Mouse (Mus musculus) neural tube, embryonic 11.5 days (tissue): ENCODE data around the gene Bcat1. TPM values are rescaled to one million over a fixed set of nuclear protein-coding genes. Genes with fewer than 3 reads are reported as not detected.

Experiments
- ATAC-seq: fragments of 200-750 bp; cut with Nextera tagmentation; 2 replicates; pipeline ENCODE4 v1.8.0; 2017; ENCODE audit warnings: moderate number of reproducible peaks, mild to moderate bottlenecking, moderate TSS enrichment, moderate library complexity; ENCODE audit not compliant: insufficient read depth, low FRiP score, low TSS enrichment
- DNase-seq: peaks from one replicate; pipeline ENCODE4 v3.0.0-alpha.2; 2015; ENCODE audit warnings: low spot score
- H3K27ac ChIP-seq: fragments of 300-500 bp; sonication (generic); 2 replicates; pipeline ENCODE4 v1.5.1; 2014; ENCODE audit warnings: low read depth, mild to moderate bottlenecking, low read length
- H3K27me3 ChIP-seq: fragments of 300-500 bp; sonication (generic); 2 replicates; pipeline ENCODE4 v1.6.1; 2014; ENCODE audit warnings: mild to moderate bottlenecking, low read length, mixed read lengths; ENCODE audit not compliant: control insufficient read depth, insufficient read depth
- H3K36me3 ChIP-seq: fragments of 300-500 bp; sonication (generic); 2 replicates; pipeline ENCODE4 v1.6.1; 2014; ENCODE audit warnings: mild to moderate bottlenecking, low read length, moderate library complexity, mixed read lengths; ENCODE audit not compliant: control insufficient read depth, insufficient read depth
- H3K4me1 ChIP-seq: fragments of 300-500 bp; sonication (generic); 2 replicates; pipeline ENCODE4 v1.6.1; 2014; ENCODE audit warnings: low read length, mixed read lengths; ENCODE audit not compliant: control insufficient read depth, insufficient read depth
- H3K4me2 ChIP-seq: fragments of 300-500 bp; sonication (generic); 2 replicates; pipeline ENCODE4 v1.6.1; 2014; ENCODE audit warnings: low read depth, mild to moderate bottlenecking, moderate library complexity
- H3K4me3 ChIP-seq: fragments of 300-500 bp; sonication (generic); 2 replicates; pipeline ENCODE4 v1.5.1; 2014; ENCODE audit warnings: low read depth, low read length
- H3K9ac ChIP-seq: fragments of 300-500 bp; sonication (generic); 2 replicates; pipeline ENCODE4 v1.6.1; 2014; ENCODE audit warnings: mild to moderate bottlenecking, low read length
- H3K9me3 ChIP-seq: fragments of 300-500 bp; sonication (generic); 2 replicates; pipeline ENCODE4 v1.6.1; 2016; ENCODE audit warnings: low read length; ENCODE audit not compliant: control insufficient read depth
- WGBS: fragments of 180-500 bp; shearing (Covaris S2); extraction: QIAGEN DNeasy Blood & Tissue Kit; methylation state at CpG from one replicate; pipeline ENCODE4 v1.1.7; 2014; 5-methylcytosine and 5-hydroxymethylcytosine counted together
- polyA plus RNA-seq: library from polyadenylated mRNA; unstranded; fragments of >200 nt; fragmentation: Nextera tagmentation; extraction: Ambion mirVana; gene quantifications from 2 replicates; pipeline ENCODE4 v1.2.1, GENCODE M21; 2014

Bcat1 gene
- polyA plus RNA-seq, 1 experiment from 2014 or later = 114 TPM

DNA sequence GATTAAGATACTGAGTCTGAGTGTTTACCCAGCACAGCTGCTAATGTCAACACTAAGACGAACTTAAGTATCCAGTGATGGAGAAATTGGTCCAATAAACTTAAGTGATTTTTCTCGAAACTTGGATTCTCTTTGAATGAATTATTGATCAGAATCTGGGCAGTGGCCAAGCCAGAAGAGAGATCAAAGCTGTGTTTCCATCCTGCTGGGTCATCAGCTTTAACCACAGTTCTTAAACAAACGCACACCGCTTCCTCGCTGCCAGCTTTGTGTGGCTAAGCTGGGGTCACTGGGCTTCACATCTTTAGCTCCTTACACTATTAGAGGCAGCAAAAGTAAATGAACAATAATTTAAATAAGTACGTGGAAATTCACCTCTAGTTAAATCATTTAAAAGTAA is 108.4 kb downstream of the Bcat1 start:
- Histone ChIP-seq H3K4me2 (no peak overlapping the region), H3K9me3 (no peaks in the 10 kb centered on the region), H3K27me3 (no peaks in the 10 kb centered on the region), H3K36me3 (no peaks in the 10 kb centered on the region), H3K27ac (no peak overlapping the region), H3K9ac (no peak overlapping the region), H3K4me1 (no peaks in the 10 kb centered on the region), H3K4me3 (no peak overlapping the region)
- 61% methylated on average over 6 of the region's 6 CpGs for WGBS
- ATAC-seq = no peak
- DNase-seq = peak; percentile 4

DNA sequence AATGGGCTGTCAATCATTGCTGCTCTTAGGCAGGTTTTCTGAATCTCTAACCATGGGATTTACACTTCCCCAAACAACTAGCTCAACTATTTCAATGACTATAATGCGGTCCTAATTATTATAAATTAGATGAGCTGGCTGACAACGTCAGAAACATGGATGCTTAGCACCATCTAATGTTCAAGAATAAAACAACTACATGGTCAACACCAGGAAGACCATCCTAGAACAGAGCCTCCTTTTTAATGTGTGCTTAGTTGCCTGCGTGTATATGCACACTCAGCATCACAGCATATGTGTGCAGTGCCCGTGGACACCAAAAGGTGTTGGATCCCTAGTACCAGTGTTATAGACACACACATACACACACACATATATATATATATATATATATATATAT is 111.8 kb downstream of the Bcat1 start:
- no peaks in the 10 kb centered on the region for H3K9me3 ChIP-seq
- DNase-seq = no peak
- H3K27me3 ChIP-seq = no peaks in the 10 kb centered on the region
- no peaks in the 10 kb centered on the region for H3K36me3 ChIP-seq
- H3K4me2 ChIP-seq = no peak overlapping the region
- ATAC-seq = no peak
- H3K4me1 ChIP-seq = no peaks in the 10 kb centered on the region
- WGBS = 83% methylated on average over 4 of the region's 4 CpGs
- H3K4me3 ChIP-seq = no peak overlapping the region
- no peak overlapping the region for H3K27ac ChIP-seq
- no peak overlapping the region for H3K9ac ChIP-seq

DNA sequence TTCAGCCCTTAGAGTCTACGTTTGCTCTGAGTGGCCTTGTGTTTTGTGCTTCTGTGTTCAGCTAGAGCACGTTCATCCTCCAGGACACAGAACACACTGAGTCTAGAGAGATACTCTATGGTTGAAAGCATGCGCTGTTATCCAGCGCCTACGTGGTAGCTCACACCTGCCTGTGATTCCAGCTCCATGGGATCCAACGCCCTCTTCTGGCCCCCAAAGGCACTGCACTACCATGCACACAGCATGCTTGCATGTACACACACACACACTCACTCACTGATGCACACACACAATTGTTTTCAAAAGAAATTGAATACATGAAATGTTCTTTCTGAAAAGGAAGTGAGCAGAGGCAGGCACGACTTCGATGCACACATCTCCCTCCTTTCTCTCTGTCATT is 112.8 kb downstream of the Bcat1 start:
- H3K9me3 ChIP-seq = no peaks in the 10 kb centered on the region
- H3K9ac ChIP-seq = no peak overlapping the region
- H3K36me3 ChIP-seq = no peaks in the 10 kb centered on the region
- no peaks in the 10 kb centered on the region for H3K27me3 ChIP-seq
- no peak overlapping the region for H3K4me2 ChIP-seq
- no peak overlapping the region for H3K27ac ChIP-seq
- no peak for ATAC-seq
- no peaks in the 10 kb centered on the region for H3K4me1 ChIP-seq
- 86% methylated on average over 8 of the region's 8 CpGs for WGBS
- no peak for DNase-seq
- H3K4me3 ChIP-seq = no peak overlapping the region

DNA sequence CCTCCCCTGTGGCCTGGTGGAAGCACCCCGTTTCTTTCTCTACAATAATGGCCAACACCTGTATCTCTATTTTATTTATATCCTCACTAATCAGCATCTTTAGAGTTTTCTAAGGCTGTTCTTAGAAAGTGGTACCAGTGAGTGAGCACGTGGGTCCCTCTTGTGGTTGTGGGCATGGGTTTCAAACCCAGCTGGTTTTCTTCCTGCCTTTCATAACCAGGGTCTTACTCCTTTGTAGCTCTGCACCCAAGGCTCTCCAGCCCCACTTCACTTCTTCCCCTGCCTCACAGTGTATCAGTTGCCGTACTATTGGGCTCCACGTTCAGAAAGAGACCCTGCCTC is 114.0 kb downstream of the Bcat1 start:
- no peaks in the 10 kb centered on the region for H3K9me3 ChIP-seq
- H3K4me2 ChIP-seq = no peak overlapping the region
- 63% methylated on average over 4 of the region's 4 CpGs for WGBS
- no peak for DNase-seq
- H3K27me3 ChIP-seq = no peaks in the 10 kb centered on the region
- H3K9ac ChIP-seq = no peak overlapping the region
- no peak overlapping the region for H3K27ac ChIP-seq
- no peak for ATAC-seq
- H3K36me3 ChIP-seq = no peaks in the 10 kb centered on the region
- no peak overlapping the region for H3K4me3 ChIP-seq
- no peaks in the 10 kb centered on the region for H3K4me1 ChIP-seq

DNA sequence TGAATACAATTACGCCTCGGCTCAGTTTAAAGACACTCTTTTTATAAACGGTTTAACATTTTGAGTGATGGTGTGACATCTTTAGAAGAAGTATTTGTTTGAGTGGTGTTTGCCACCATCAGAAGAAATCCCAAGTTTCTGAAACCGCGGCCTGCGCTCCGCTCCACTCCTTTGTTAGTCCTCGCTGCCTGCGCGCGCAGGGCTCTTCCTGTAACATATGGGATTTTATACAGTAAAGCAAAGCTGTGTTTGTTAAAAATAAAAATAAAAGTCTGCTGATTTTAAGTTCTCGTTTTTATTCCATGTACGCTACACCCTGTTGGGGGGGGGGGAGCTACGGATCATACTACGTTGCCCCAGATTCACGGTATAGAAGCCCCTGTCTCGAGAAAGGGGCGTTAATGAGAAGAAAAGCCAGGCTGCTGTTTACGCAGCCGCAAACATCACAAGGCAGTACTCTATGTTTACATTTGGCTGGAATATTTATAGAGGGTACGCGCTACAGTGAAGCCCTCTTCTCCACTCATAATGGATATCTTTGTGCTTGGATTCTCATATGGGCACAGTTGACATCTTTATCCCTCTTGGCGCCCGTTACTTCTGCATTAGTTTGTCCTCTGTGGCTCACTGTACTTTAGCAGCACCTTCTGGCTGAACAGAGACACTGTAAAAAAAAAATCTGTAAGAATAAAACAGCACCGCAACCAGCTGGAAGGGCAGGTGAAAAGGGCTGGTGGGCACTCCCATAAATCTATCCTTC is 114.6 kb downstream of the Bcat1 start:
- 79% methylated on average over 25 of the region's 25 CpGs for WGBS
- Histone ChIP-seq H3K27me3 (no peaks in the 10 kb centered on the region), H3K36me3 (no peaks in the 10 kb centered on the region), H3K27ac (no peak overlapping the region), H3K9me3 (no peaks in the 10 kb centered on the region), H3K4me1 (no peaks in the 10 kb centered on the region), H3K4me2 (no peak overlapping the region), H3K9ac (no peak overlapping the region), H3K4me3 (no peak overlapping the region)
- DNase-seq (peak; percentile 28), ATAC-seq (no peak)

DNA sequence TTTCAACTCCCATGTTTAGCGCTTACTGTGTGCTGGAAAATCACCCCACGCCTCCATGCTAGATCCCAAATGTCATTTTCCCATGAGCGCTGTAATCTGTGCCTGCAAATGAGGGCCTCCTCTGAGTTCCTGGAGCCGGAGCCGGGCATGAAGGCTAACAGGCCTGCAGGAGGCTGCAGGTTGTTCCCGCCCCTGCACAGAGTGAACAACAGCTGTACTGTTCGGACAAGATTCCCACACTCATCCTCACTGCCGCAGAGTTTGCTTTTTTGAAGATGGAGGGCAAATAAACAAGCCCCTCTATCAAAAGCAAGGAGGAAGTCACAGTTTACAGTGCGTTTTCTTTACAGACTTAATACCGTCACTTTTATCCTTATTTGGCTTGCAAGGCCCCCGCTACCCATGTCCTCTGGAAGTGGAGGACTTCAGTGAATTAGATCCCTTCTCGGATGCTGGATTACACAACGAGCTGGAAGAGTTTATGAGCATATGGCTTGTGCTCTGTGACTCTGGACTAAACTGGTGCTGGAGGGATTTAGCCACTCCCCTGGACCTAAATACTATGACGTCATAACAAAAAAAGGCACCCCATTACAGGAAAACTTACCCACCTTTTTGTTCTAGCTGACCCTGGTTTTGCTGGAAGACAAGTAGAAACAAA is 120.0 kb downstream of the Bcat1 start:
- H3K4me2 ChIP-seq = no peak overlapping the region
- no peaks in the 10 kb centered on the region for H3K36me3 ChIP-seq
- WGBS = 71% methylated on average over 14 of the region's 14 CpGs
- H3K27me3 ChIP-seq = no peaks in the 10 kb centered on the region
- H3K9ac ChIP-seq = no peak overlapping the region
- H3K27ac ChIP-seq = no peak overlapping the region
- H3K4me3 ChIP-seq = no peak overlapping the region
- no peak for DNase-seq
- H3K9me3 ChIP-seq = no peaks in the 10 kb centered on the region
- H3K4me1 ChIP-seq = no peaks in the 10 kb centered on the region
- no peak for ATAC-seq

DNA sequence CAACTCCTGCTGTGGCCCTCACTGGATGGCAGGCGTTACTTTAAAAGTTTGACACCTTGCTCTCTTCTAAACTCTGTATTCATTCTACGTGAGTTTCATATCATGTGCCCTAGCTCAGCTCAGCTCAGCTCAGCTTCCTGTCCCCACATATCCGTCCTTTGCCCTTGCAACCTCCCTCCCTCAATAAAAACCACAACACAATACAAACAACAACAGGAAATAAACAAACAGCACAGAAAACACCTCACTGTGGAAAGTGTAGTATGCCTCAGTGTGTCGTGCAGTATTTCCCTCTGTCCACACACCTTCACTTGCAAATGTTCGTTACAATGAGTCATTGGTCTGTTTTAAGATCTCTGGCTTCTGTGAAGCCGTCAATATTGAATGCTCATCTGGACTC is 123.1 kb downstream of the Bcat1 start:
- ATAC-seq = no peak
- H3K9me3 ChIP-seq = no peaks in the 10 kb centered on the region
- no peaks in the 10 kb centered on the region for H3K27me3 ChIP-seq
- H3K4me1 ChIP-seq = no peaks in the 10 kb centered on the region
- H3K4me2 ChIP-seq = no peak overlapping the region
- no peak overlapping the region for H3K9ac ChIP-seq
- no peak overlapping the region for H3K27ac ChIP-seq
- 89% methylated on average over 6 of the region's 6 CpGs for WGBS
- DNase-seq = no peak
- no peaks in the 10 kb centered on the region for H3K36me3 ChIP-seq
- H3K4me3 ChIP-seq = no peak overlapping the region

DNA sequence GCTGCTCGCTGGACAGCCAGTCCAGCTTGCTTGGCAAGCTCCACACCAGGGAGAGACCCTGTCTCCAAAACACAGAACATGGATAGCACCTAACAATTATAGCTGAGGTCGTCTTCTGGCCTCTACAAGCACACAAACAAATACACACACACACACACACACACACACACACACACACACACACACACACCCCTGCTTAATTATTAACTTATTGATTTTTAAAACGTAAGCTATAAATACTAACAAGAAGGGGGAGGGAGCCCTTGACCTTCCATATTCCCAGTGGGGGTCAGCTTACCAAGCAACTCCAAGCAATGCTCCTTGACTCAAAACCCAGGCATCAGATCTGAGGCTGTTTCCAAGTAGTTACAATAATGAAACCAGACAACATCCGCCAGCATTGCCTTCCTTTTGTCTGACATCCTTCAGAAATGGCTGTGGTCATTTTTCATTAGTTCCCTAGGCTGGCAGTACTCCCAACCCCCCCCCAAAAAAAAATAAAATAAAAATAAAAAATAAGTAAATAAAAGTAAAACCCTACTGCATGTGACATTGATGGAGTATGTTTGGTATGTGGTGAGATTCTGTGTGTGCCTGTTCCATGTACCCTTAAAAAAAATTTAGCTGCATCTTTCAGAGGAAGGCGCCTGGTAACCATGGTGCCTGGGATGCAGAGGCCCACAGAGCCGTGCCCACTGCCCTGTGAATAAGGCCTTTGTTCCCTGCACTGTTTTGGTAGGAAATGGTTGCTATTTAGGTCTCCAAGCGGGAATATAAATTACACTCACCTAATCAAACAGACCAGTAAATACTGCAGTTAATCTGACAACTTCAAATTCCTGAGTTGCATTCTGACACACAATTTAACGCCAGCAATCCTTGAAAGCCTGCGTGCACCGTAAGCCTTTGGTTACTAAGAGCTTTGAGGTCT is 131.3 kb downstream of the Bcat1 start:
- Histone ChIP-seq H3K4me2 (no peak overlapping the region), H3K9me3 (no peaks in the 10 kb centered on the region), H3K36me3 (no peaks in the 10 kb centered on the region), H3K4me1 (peaks cover 10% of the 10 kb centered on the region), H3K27ac (0 out of 2 replicates have a peak overlapping the region, but pooled peaks have one; percentile 40), H3K27me3 (no peaks in the 10 kb centered on the region), H3K9ac (no peak overlapping the region), H3K4me3 (no peak overlapping the region)
- ATAC-seq (peak; percentile 87), DNase-seq (peak; percentile 74)
- 32% methylated on average over 10 of the region's 10 CpGs for WGBS
